Mouse (Mus musculus) heart, adult 11 months (tissue): ENCODE measurements around the gene Hps3.
"Not testable (repeated sequence)": the region's sequence is repeated elsewhere in the genome, so short reads cannot be mapped to it uniquely, and the experiment has no call there.

Experiments used
- DNase-seq: peaks from one replicate; pipeline ENCODE4 v3.0.0; 2022

Gene Hps3

GRCm38 (mm10) chr3:20034719-20035404 lies at the start of gene Hps3:
Gene Hps3 (minus strand): TSS chr3:20035315.
- peak; percentile 99 for DNase-seq

- DNase-seq, result peak; percentile 89
These were observed 47.0 kb upstream of the Hps3 start for GRCm38 (mm10) chr3:20082161-20082560.

- no peak for DNase-seq
These were observed 41.3 kb upstream of the Hps3 start for GRCm38 (mm10) chr3:20076145-20077053.

- DNase-seq, result no peak
These were observed 23.1 kb upstream of the Hps3 start for GRCm38 (mm10) chr3:20058197-20058541.

GRCm38 (mm10) chr3:20057306-20058196 lies 22.4 kb upstream of the Hps3 start, which contains the start of gene Hltf:
Gene Hltf (plus strand): TSS chr3:20057811.
- DNase-seq, result peak; percentile 100

GRCm38 (mm10) chr3:20044736-20045135 lies 9.6 kb upstream of the Hps3 start:
- not testable (repeated sequence) for DNase-seq

- DNase-seq, result peak; percentile 80
These were observed 6.3 kb upstream of the Hps3 start for GRCm38 (mm10) chr3:20041461-20041860.

GRCm38 (mm10) chr3:20036069-20036468 lies 954 bp upstream of the Hps3 start:
- DNase-seq, result no peak

GRCm38 (mm10) chr3:20033761-20034718 lies 1.1 kb downstream of the Hps3 start:
- no peak for DNase-seq

- DNase-seq, result no peak
These were observed 4.3 kb downstream of the Hps3 start for GRCm38 (mm10) chr3:20030807-20031206.

GRCm38 (mm10) chr3:20028640-20029039 lies 6.5 kb downstream of the Hps3 start:
- peak; percentile 80 for DNase-seq

- DNase-seq, result no peak
These were observed 7.3 kb downstream of the Hps3 start for GRCm38 (mm10) chr3:20027788-20028187.

GRCm38 (mm10) chr3:20026996-20027689 lies 8.0 kb downstream of the Hps3 start:
- peak; percentile 95 for DNase-seq

- DNase-seq, result no peak
These were observed 8.6 kb downstream of the Hps3 start for GRCm38 (mm10) chr3:20026481-20026880.

GRCm38 (mm10) chr3:20023832-20024231 lies 11.3 kb downstream of the Hps3 start:
- no peak for DNase-seq

GRCm38 (mm10) chr3:20018076-20018475 lies 17.0 kb downstream of the Hps3 start:
- no peak for DNase-seq

GRCm38 (mm10) chr3:20014454-20014853 lies 20.7 kb downstream of the Hps3 start:
- DNase-seq, result peak; percentile 92

- DNase-seq, result not testable (repeated sequence)
These were observed 24.2 kb downstream of the Hps3 start for GRCm38 (mm10) chr3:20010905-20011304.

- no peak for DNase-seq
These were observed 24.7 kb downstream of the Hps3 start for GRCm38 (mm10) chr3:20010464-20010863.

- DNase-seq, result no peak
These were observed 27.4 kb downstream of the Hps3 start for GRCm38 (mm10) chr3:20007759-20008158.

GRCm38 (mm10) chr3:20007275-20007674 lies 27.8 kb downstream of the Hps3 start:
- DNase-seq, result no peak
